Mouse (Mus musculus) T-helper 1 cell (primary cell): ENCODE measurements around the gene Rftn1.

ENCODE experiments used
- in situ Hi-C: fragments of 300-600 bp; cut with MboI, MseI; formaldehyde crosslinking; loops from one replicate; pipeline ENCODE4 v1.15.1; 2025; ENCODE audit warnings: high pct_unique_total_duplicates

The Rftn1 gene

GRCm38 (mm10) chr17:50031548-50032491 is 158.7 kb downstream of the Rftn1 start:
- in situ Hi-C loops: no loop called here

- in situ Hi-C loops: no loop called here
These were observed 164.8 kb downstream of the Rftn1 start for GRCm38 (mm10) chr17:50025651-50026050.

DNA sequence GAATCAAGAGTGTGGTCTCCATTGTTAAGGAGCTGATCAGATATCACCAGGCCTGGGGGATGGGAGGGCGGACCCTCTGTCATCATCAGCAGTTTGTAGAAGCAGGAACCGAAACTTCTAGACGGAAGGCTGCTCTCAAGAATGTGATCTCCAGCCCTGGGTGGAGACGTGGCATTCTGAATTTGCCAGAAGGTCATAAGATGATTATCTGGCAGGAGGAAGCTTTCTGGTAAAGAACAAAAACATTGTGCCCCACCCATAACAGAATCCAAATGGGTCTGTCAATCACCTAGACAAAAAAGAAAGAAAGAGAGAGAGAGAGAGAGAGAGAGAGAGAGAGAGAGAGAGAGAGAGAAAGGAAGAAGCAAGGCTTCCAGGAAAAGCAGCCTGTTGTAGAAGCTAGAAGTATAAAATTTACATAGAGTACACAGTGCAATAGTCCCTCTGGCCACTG is 165.3 kb downstream of the Rftn1 start:
- in situ Hi-C loops: no loop called here

- in situ Hi-C loops: no loop called here
These were observed 169.1 kb downstream of the Rftn1 start for GRCm38 (mm10) chr17:50021400-50021799.

GRCm38 (mm10) chr17:50020211-50021001 is 170.1 kb downstream of the Rftn1 start:
- in situ Hi-C loops: no loop called here

- in situ Hi-C loops: no loop called here
These were observed 170.7 kb downstream of the Rftn1 start for GRCm38 (mm10) chr17:50019819-50020210.

DNA sequence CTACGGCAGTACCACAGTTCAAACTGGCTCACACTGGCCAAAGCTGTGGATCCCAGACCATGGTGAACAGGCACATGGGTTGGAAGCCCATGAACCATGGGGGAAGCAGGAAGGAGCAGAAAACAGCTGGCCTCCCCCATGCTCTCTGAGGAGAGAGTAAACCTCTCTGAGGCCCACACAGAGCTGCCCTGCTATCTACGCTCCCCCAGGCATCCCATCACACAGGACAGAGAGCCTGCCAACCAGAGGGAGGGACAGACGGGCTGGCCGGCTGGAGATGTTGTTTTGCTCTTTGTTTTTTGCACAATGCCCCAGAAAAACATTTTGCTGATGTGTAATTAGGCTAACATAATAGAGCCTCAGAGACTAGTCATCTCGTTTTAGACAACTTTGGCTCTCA is 171.4 kb downstream of the Rftn1 start:
- in situ Hi-C loops: no loop called here

GRCm38 (mm10) chr17:50014708-50015107 is 175.8 kb downstream of the Rftn1 start:
- in situ Hi-C loops: no loop called here

GRCm38 (mm10) chr17:50013848-50014247 is 176.6 kb downstream of the Rftn1 start:
- in situ Hi-C loops: no loop called here

GRCm38 (mm10) chr17:50010096-50010495 is 180.4 kb downstream of the Rftn1 start:
- in situ Hi-C loops: no loop called here

GRCm38 (mm10) chr17:50006721-50007351 is 183.6 kb downstream of the Rftn1 start:
- in situ Hi-C loops: no loop called here

GRCm38 (mm10) chr17:50006338-50006720 is 184.1 kb downstream of the Rftn1 start:
- in situ Hi-C loops: no loop called here

GRCm38 (mm10) chr17:50003156-50003555 is 187.3 kb downstream of the Rftn1 start:
- in situ Hi-C loops: no loop called here

GRCm38 (mm10) chr17:50002171-50002570 is 188.3 kb downstream of the Rftn1 start:
- in situ Hi-C loops: no loop called here

GRCm38 (mm10) chr17:50001754-50002153 is 188.7 kb downstream of the Rftn1 start:
- in situ Hi-C loops: no loop called here

DNA sequence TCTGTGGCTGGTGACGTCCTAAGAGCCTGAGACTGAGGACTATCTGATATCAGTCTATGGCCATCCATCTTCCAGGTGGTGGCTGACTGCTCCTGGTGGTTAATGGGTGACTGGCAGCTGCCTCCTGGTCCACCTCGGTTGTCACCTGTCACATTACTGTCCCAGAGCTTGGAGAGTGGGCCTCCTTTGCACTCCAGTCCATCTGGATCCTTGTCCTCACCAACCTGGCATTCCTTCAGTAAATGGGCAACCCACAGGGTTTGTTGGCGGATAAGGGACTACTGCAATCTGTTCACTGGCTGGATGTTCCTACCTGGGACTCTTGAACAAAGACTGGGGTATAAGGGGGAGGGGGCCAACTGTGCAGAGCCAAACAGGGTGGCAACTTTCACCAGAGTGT is 189.9 kb downstream of the Rftn1 start:
- in situ Hi-C loops: no loop called here

- in situ Hi-C loops: no loop called here
These were observed 193.8 kb downstream of the Rftn1 start for GRCm38 (mm10) chr17:49996626-49997152.

- in situ Hi-C loops: no loop called here
These were observed 194.4 kb downstream of the Rftn1 start for GRCm38 (mm10) chr17:49996097-49996496.

DNA sequence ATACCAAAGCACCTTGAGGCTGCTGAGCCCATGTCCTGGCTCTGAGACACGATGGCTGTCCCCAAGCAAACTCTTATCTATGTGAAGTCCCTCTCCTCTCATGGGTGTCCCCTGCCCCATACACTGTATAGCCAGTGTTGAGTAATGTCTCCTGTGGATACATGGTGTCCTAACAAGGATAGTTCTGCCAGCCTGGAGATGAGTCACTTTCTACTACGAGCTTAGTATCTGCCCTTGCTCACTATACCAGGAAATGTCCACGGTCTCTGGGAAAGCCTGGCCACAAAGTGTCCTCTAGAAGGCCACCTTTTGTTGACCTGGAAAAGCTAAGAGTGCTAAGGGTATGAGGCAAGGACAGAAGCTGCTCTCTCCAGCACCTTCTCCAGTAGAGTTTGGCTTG is 195.2 kb downstream of the Rftn1 start:
- in situ Hi-C loops: no loop called here

DNA sequence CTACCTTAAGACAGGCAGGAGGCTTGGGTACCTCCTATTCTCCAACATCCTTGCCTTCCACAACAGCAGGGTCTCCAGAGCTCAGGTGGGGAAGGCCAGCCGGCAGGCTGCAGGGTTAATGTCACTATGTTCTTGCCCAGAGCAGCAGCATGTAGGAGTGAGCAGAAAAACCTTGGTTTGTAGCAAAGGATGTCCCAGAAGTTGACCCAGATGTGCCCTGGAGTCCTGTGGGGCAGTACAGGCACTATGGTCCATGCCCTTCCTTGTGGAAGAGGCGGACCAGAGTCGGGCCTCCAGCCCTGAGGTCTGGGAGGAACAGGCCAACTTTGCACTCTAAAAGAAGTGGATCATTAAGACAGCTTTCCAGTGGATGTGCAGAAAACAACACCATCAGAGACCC is 196.8 kb downstream of the Rftn1 start:
- in situ Hi-C loops: no loop called here

GRCm38 (mm10) chr17:49992625-49993603 is 197.6 kb downstream of the Rftn1 start:
- in situ Hi-C loops: no loop called here
